In genomic region chr6:35229415-35229814, GRCm38 (mm10) we compare ENCODE assay signal across 27 mouse cellular contexts. TPM values are rescaled to one million over a fixed set of nuclear protein-coding genes. Genes with fewer than 3 reads are reported as not detected.
DNase-seq lines count a peak whose midpoint lies in the region; ATAC-seq and TF ChIP-seq lines count a peak whose summit lies in the region.
"Had no signal": no experiment of that assay in that cellular context is flagged by ENCODE, and none has a peak within 500 bp of the region (broad histone marks: within the 10 kb centered on the region; RNA-seq: fewer than 3 reads in every experiment).

No protein-coding gene starts in this region.

- no peaks in the 10 kb centered on the region for H3K9me3 ChIP-seq in liver, embryonic 14.5 days (ENCODE audit: control insufficient read depth, low read length)
- H3K9me3 ChIP-seq in liver, embryonic 12.5 days (replicated peaks): no peaks in the 10 kb centered on the region
- H3K9me3 ChIP-seq: forebrain, embryonic 10.5 days; hindbrain, embryonic 12.5 days; limb, embryonic 15.5 days; midbrain, embryonic 15.5 days; neural tube, embryonic 15.5 days had no signal

- peaks cover 3% of the 10 kb centered on the region for H3K36me3 ChIP-seq in heart, adult 2 months (ENCODE audit: control insufficient read depth, insufficient read depth, low read length)
- H3K36me3 ChIP-seq in liver, embryonic 14.5 days (replicated peaks; ENCODE audit: control insufficient read depth, insufficient read depth, low read depth): peaks cover 50% of the 10 kb centered on the region
- peaks cover 89% of the 10 kb centered on the region for H3K36me3 ChIP-seq in liver, embryonic 12.5 days

- intact Hi-C loops in heart, adult 2 months (cut with DNase I): no loop called here
- intact Hi-C loops in heart, postnatal 25 days (cut with DNase I): no loop called here

- H3K27me3 ChIP-seq in heart, adult 2 months (ENCODE audit: control insufficient read depth, insufficient read depth, low read length): no peaks in the 10 kb centered on the region
- no peaks in the 10 kb centered on the region for H3K27me3 ChIP-seq in liver, embryonic 14.5 days (ENCODE audit: control insufficient read depth, insufficient read depth, low read length)
- no peaks in the 10 kb centered on the region for H3K27me3 ChIP-seq in liver, embryonic 12.5 days (replicated peaks)
- H3K27me3 ChIP-seq: hindbrain, embryonic 12.5 days; limb, embryonic 15.5 days; midbrain, embryonic 15.5 days; neural tube, embryonic 15.5 days had no signal

- H3K4me1 ChIP-seq in heart, adult 2 months (ENCODE audit: control insufficient read depth, insufficient read depth, low read length): no peaks in the 10 kb centered on the region
- no peaks in the 10 kb centered on the region for H3K4me1 ChIP-seq in liver, embryonic 14.5 days (replicated peaks; ENCODE audit: control insufficient read depth in 2 of 2, insufficient read depth in 2 of 2, low read length in 1 of 2)
- H3K4me1 ChIP-seq in liver, embryonic 12.5 days: no peaks in the 10 kb centered on the region
- H3K4me1 ChIP-seq: forebrain, embryonic 10.5 days; hindbrain, embryonic 12.5 days; limb, embryonic 15.5 days; midbrain, embryonic 15.5 days; neural tube, embryonic 15.5 days had no signal

- no peak overlapping the region for H3K4me2 ChIP-seq in liver, embryonic 14.5 days (ENCODE audit: low read depth)
- no peak overlapping the region for H3K4me2 ChIP-seq in liver, embryonic 12.5 days
- H3K4me2 ChIP-seq: heart, embryonic 11.5 days; hindbrain, embryonic 12.5 days; limb, embryonic 15.5 days; midbrain, embryonic 15.5 days; neural tube, embryonic 15.5 days had no signal

- TF ChIP-seq CTCF in heart, adult 2 months (IDR thresholded peaks at IDR 0.05): peak; percentile 50
- peak; percentile 8; the same call in 1 of the 2 replicates for TF ChIP-seq CTCF in liver, embryonic 14.5 days (IDR thresholded peaks at IDR 0.05; ENCODE audit: low read depth)

- no peak for TF ChIP-seq EP300 in heart, adult 2 months (IDR thresholded peaks at IDR 0.05; ENCODE audit: insufficient read depth, low read depth, low read length)
- TF ChIP-seq EP300 in liver, embryonic 14.5 days (IDR thresholded peaks at IDR 0.05; ENCODE audit: low read depth): no peak

- H3K4me3 ChIP-seq in heart, adult 2 months: no peak overlapping the region
- no peak overlapping the region for H3K4me3 ChIP-seq in liver, embryonic 14.5 days (ENCODE audit: insufficient read depth in 1 of 2, low read depth in 2 of 2, low read length in 2 of 2)
- no peak overlapping the region for H3K4me3 ChIP-seq in liver, embryonic 12.5 days
- H3K4me3 ChIP-seq: forebrain, embryonic 10.5 days; hindbrain, embryonic 12.5 days; limb, embryonic 15.5 days; midbrain, embryonic 15.5 days; neural tube, embryonic 15.5 days had no signal

- H3K9ac ChIP-seq in heart, adult 2 months (ENCODE audit: low read depth, low read length): no peak overlapping the region
- H3K9ac ChIP-seq in liver, embryonic 14.5 days (replicated peaks): no peak overlapping the region
- no peak overlapping the region for H3K9ac ChIP-seq in liver, embryonic 12.5 days
- H3K9ac ChIP-seq: hindbrain, embryonic 12.5 days; limb, embryonic 15.5 days; midbrain, embryonic 15.5 days; neural tube, embryonic 15.5 days had no signal

- H3K27ac ChIP-seq in heart, adult 2 months: no peak overlapping the region
- H3K27ac ChIP-seq in liver, embryonic 14.5 days: no peak overlapping the region
- H3K27ac ChIP-seq in liver, embryonic 12.5 days: no peak overlapping the region
- H3K27ac ChIP-seq: forebrain, embryonic 10.5 days; hindbrain, embryonic 12.5 days; limb, embryonic 15.5 days; midbrain, embryonic 15.5 days; neural tube, embryonic 15.5 days had no signal

- TF ChIP-seq POLR2A in heart, adult 2 months (IDR thresholded peaks at IDR 0.05; ENCODE audit: insufficient read depth, low read depth, low read length): no peak

- ATAC-seq in liver, embryonic 14.5 days (ENCODE audit: insufficient read depth): no peak
- no peak for ATAC-seq in liver, embryonic 12.5 days
- ATAC-seq: inflammation-experienced regulatory T-cells, adult 6 months; midbrain, embryonic 15.5 days had no signal

- no peak for DNase-seq in heart, adult 2 months
- no peak for DNase-seq in heart, postnatal 4 days
- no peak for DNase-seq in liver, embryonic 14.5 days (ENCODE audit: low read depth in 3 of 3, low spot score in 3 of 3)
- DNase-seq in 416B (ENCODE audit: low read depth): peak; percentile 44
- DNase-seq in adipocyte (ENCODE audit: low spot score): peak; percentile 28
- DNase-seq in heart, postnatal 25 days (ENCODE audit: low spot score): no peak
- no peak for DNase-seq in spleen, postnatal 14 days (ENCODE audit: low spot score in 2 of 2)
- DNase-seq: adrenal gland, postnatal 36 days; cerebellum, postnatal 10 days; gastrocnemius, postnatal 10 days; kidney, adult 9 months; kidney, postnatal 25 days; left cerebral cortex, postnatal 4 days; lung, adult 2 months; lung, postnatal 4 days; right cerebral cortex, adult 18-20 months; right cerebral cortex, postnatal 4 days; thymus, adult 2 months; thymus, postnatal 4 days had no signal

- no peaks in the 10 kb centered on the region for H3K79me2 ChIP-seq in heart, adult 2 months (replicated peaks; ENCODE audit: control insufficient read depth, insufficient read depth, low read length)

- 85% methylated on average over 1 of the region's 1 CpGs for WGBS in heart, adult 2 months
- 82% methylated on average over 1 of the region's 1 CpGs for WGBS in liver, embryonic 14.5 days (ENCODE audit: insufficient replicate concordance)
- 87% methylated on average over 1 of the region's 1 CpGs for WGBS in liver, embryonic 12.5 days (ENCODE audit: insufficient replicate concordance)

RNA-seq across cellular contexts. Expression of gene Nup205, which starts 52.2 kb away (rescaled TPM):
- total RNA-seq in heart, adult 2 months (2021): 10 to 100 TPM; 12.4 to 14.9 TPM
- 5.6 and 13.7 TPM in 2 replicates for polyA plus RNA-seq in heart, adult 2 months (2012; rRNA removed)
- 10 to 100 TPM; 44.6 to 47.8 TPM for total RNA-seq in heart, postnatal 4 days (2021)
- polyA plus RNA-seq in liver, embryonic 14.5 days (2012; rRNA removed): 15.8 and 19.3 TPM in 2 replicates
- polyA plus RNA-seq in liver, embryonic 14.5 days (2014; fragmentation: Nextera tagmentation; extraction: Ambion mirVana): 22.3 and 24.7 TPM in 2 replicates
- polyA plus RNA-seq in liver, embryonic 12.5 days (2016; fragmentation: Nextera tagmentation; extraction: Ambion mirVana): 36.5 and 40.4 TPM in 2 replicates
- 10 to 100 TPM; 14.3 to 14.6 TPM for total RNA-seq in heart, postnatal 25 days (2021)

Comparison
In these comparisons a context has a peak if more than half of its experiments do, and no peak if none do; other contexts are left out.
1. DNase-seq: peak in 416B (single experiment) and adipocyte (single experiment); none in heart, adult 2 months (0 of 2), heart, postnatal 4 days (single experiment), liver, embryonic 14.5 days (0 of 3), heart, postnatal 25 days (single experiment) and spleen, postnatal 14 days (0 of 2).